Mouse (Mus musculus): ENCODE data around the gene Nek5.

GRCm38 (mm10) chr8:22169167-22169566, 44.3 kb upstream of the Nek5 start:
- TF ChIP-seq CTCF (IDR thresholded peaks at IDR 0.05; ENCODE audit: low read depth, low read length) (no peak), GATA2 (IDR thresholded peaks at IDR 0.05; ENCODE audit: borderline replicate concordance, low read depth, low read length) (no peak), GATA1 (IDR thresholded peaks at IDR 0.05; ENCODE audit: borderline replicate concordance, low read length) (no peak), TAL1 (conservative IDR thresholded peaks at IDR 0.05; ENCODE audit: low read depth, low read length) (no peak)
